Mouse (Mus musculus): ENCODE measurements around the gene Zscan12.
A peak's percentile ranks its signal among the peaks of the same experiment; 100 is the strongest.

Zscan12 gene

DNA sequence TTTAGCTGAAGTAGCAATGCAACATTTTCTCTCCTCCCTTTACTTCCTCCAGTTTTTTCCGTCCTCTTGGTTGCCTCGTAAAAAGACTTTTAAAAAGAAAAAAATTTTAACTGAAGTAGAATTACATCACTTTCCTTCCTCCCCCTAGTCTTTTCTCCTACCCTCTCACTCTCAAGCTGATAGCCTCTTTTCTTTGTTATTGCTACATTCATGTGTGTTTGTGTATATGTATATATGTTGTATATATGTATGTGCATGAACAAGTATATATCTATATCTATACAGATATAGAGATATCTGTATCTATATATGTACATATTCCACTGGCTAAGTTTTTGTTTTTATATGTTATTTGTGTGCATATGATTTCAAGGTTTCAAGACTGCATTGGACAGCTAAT, 40.2 kb downstream of the Zscan12 start:
- DNase-seq = no peak

DNA sequence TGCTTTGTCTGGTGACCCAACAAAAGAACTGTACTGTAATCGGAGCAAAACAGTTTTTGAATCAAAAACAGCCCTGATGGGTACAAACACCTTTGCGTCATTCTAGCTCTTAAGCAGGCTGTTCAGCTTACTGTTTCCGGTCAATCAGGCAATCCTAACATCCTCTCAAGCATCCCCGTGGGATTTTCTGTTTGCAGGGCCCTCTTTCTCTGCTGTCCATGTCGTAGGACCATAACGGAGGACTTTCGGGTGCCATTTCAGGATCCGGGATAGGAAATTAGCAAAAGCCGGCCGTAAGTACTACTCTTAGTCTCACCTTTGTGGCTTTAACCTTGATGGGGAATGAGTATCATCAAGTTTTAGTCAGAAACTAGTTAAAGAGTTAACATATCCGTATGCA, 44.7 kb downstream of the Zscan12 start:
- no peak for DNase-seq

DNA sequence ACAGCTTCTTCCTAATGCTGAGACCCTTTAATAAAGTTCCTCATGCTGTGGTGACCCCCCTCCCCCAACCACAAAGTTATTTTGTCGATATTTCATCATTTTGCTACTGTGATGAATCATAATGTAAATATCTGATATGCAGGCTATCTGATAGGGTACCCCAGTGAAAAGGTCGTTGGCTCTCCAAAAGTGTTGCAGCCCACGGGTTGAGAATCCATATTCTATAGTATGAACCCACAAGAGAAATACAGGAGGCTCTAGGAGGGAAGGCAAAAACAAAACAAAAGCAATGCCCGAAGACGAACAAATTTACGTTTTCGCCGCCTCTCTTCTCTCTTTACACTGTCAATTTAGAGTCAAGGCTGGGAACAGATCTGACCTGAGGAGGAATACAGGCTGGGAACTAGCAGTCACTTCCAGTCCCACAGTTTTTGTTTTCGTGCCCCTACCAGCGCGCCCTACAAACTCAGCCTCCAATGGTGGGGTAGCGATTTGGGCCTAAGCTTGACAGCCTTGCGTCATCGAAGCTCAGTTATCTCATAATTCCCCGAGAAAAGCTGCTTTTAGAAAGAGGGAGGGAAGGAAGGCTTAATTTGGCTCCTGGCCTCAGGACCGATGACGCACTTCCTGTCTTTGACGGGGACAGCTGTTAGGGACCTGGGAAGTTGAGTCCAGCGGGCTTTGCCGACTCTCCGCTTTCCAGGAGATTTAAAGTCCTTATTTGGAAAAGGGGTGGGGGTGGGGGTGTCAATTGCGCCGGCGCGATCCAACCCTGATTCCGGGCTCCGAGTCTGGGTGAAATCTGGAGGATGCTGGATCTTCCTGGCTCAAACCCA, 45.6 kb downstream of the Zscan12 start:
- peak; percentile 91 for DNase-seq

DNA sequence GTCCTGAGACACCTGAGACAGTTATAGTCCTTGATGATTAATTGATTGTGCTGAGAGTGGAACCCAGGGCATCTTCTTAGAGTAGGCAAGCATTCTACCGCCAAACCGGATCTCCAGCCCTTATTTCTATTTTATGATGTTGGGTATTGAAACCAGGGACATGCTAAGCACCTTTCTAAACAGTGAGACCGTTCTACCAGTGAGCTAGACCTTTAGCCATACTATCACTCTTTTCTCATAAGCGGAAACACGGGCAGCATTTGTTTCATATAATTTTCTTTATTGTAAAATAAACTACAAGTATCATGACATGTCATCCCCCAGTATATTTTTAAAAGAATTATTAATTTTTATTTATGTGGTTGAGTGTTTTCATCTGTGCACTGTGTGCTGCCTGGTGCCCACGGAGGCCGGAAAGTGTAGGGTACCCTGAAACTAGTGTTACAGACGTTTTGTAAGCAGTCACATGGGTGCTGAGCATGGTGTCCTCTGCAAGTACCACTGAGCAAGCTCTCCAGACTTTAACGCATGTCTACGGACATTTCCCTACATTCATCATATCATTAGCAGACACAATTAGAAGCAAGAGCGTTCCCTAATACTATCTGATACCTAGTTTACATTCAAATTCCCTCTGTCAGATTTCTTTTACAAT, 46.3 kb downstream of the Zscan12 start:
- DNase-seq = no peak

DNA sequence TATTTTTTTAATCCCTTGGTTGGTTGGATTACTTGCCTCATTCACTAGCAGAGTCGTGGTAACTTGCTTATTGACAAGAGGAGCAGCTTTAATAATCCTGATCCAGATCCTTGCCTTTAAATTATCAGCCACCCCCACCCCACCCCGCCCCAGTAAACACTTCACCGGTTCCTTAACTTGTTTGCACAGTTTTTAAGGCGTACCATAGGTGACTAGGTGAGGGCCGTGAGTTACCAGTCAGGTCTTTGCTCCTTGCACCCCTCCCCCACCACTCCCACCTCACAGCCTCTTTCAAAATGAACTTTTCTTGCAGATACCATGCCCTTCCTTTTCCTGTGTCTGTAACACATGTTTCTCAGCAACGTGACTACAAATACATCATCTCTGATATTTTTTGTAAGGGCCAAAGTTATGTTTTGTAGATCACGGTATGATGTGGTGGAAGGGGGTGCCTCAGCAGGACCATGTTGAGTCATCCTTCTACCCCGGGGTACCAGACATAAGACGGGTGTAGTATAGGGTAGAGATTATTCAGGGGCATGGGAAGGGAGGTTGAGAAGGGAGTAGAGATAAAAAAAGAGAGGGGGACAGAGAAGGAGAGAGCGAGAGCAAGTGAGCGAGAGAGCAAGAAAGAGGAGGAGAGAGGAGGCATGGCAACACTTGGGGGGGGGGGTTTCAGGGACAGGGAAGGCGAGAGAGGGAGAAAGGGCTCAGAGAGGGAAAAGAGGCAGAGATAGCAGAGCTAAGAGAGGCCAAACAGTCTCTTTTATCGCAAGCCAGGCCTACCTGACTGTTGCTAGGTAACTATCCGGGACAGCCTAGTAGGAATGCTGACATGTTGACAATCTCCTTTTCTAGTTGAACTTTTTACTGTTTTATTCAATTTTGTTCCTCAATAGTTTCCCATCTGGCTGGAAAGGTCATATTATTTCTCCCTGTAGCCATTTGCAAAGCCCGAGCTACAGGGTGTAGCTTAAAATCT, 51.9 kb downstream of the Zscan12 start:
- no peak for DNase-seq

DNA sequence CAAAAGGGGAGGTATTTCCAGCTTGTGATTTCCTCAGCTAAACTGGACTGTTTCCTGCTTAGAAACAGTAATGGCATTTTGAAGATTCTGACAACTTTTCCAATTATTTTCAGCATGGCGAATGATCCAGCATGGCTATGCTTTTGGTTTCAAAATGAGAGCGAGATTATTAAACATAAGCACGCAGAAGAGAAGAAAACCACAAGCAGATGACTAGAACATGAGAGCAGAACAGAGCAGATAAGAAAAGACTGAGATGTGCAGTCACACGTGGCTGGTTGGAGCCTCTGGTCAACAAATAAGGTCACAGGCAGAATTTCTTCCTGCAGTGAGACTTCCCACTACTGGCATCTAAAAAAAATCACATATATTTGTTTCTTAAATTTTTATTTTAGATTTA, 52.6 kb downstream of the Zscan12 start:
- no peak for DNase-seq

DNA sequence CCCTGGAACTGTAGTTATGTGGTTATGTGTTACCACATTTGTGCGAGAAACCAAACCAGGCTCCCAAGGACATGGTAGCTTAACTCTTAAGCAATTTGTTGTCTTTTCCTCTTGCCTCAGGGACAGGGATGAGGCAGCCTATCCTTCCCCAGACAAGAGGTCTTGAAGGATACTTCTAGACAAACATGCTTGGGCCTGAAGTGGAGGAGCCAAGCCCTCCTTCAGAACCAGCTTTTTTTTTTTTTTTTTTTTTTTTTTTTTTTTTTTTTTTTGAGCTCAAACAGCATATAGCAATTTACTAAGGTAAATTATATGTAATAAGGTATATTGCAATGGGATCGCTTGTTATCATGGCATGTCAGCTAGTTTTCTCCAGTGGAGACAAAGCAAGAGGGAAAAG, 53.1 kb downstream of the Zscan12 start:
- no peak for DNase-seq

DNA sequence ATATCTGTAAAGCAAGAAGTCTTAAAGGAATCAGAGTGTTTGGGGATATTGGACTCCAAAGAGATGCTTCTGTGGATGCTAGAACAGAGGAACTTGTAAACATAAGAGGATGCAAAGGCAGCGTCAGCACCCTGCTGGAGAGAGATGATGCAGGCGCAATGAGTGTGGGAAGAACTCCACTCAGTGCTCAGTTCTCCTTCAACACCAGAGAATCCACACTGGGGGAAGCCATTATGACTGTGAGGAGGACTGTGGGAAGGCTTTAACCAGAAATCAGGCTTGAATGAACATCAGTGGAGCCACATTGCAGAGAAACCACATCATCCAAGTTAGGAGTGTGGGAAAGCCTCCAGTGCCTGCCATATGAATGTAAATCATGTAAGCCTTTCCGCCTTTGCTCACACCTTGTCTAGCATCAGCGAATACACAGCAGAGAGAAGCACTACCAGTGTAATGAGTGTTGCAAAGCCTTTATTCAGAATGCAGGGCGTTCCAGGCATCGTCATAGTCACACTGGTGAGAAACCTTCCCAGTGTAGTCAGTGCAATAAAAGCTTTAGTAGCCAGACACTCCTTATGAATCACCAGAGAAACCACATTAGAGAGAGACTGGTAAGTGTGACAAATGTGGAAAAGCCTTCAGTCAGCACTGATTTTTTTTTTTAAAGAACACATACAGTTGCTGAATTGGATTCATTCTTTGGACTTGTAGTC, 54.8 kb downstream of the Zscan12 start:
- no peak for DNase-seq

DNA sequence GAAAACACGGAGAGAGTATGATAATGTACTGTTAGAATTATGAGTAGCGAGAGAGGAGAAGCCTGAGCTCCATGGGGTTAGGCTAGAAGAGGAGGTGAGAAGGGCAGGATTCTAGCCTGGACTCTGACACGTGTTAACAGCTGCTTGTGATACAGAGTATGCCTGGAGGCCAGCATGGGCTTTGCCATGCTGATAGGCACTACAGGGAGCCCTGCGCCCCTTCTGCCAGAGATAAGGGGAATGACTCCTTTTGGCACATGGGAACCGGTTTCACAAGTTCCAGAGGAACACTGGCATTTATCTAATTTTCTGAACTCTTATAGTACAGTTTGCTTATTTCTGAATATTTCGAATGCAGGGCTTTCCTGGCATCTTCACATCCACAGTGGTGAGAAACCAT, 56.2 kb downstream of the Zscan12 start:
- DNase-seq = no peak
